Mouse (Mus musculus) forebrain, embryonic 11.5 days (tissue): ENCODE results near the gene Hsd17b1. TPM values are rescaled to one million over a fixed set of nuclear protein-coding genes. Genes with fewer than 3 reads are reported as not detected.

Source experiments
- ATAC-seq: fragments of 200-750 bp; cut with Nextera tagmentation; replicated peaks from 2 replicates; pipeline ENCODE4 v1.8.0; 2017; ENCODE audit warnings: moderate TSS enrichment; ENCODE audit not compliant: low FRiP score
- DNase-seq: peaks from one replicate; pipeline ENCODE4 v3.0.0-alpha.2; 2017; ENCODE audit warnings: low spot score
- H3K27ac ChIP-seq: fragments of 300-500 bp; sonication (generic); 2 replicates; pipeline ENCODE4 v1.5.1; 2014; ENCODE audit warnings: low read depth, low read length
- H3K27me3 ChIP-seq: fragments of 300-500 bp; sonication (generic); 2 replicates; pipeline ENCODE4 v1.6.1; 2014; ENCODE audit warnings: mild to moderate bottlenecking, low read length, mixed read lengths; ENCODE audit not compliant: control insufficient read depth, insufficient read depth
- H3K36me3 ChIP-seq: fragments of 300-500 bp; sonication (generic); 2 replicates; pipeline ENCODE4 v1.6.1; 2014; ENCODE audit warnings: mild to moderate bottlenecking, low read length, moderate library complexity, mixed read lengths; ENCODE audit not compliant: control insufficient read depth, insufficient read depth
- H3K4me1 ChIP-seq: fragments of 300-500 bp; sonication (generic); replicated peaks from 2 replicates; pipeline ENCODE4 v1.6.1; 2014; ENCODE audit warnings: low read length, mixed read lengths; ENCODE audit not compliant: control insufficient read depth, insufficient read depth
- H3K4me2 ChIP-seq: fragments of 300-500 bp; sonication (generic); 2 replicates; pipeline ENCODE4 v1.6.1; 2014; ENCODE audit warnings: low read depth, mild to moderate bottlenecking, low read length, moderate library complexity, mixed read lengths; ENCODE audit not compliant: severe bottlenecking
- H3K4me3 ChIP-seq: fragments of 300-500 bp; sonication (generic); 2 replicates; pipeline ENCODE4 v1.5.1; 2014; ENCODE audit warnings: low read depth, low read length
- H3K9ac ChIP-seq: fragments of 300-500 bp; sonication (generic); 2 replicates; pipeline ENCODE4 v1.6.1; 2014; ENCODE audit warnings: low read length
- H3K9me3 ChIP-seq: fragments of 300-500 bp; sonication (generic); 2 replicates; pipeline ENCODE4 v1.6.1; 2016; ENCODE audit warnings: low read length, mixed read lengths; ENCODE audit not compliant: control insufficient read depth
- WGBS: fragments of 180-500 bp; shearing (Covaris S2); extraction: QIAGEN DNeasy Blood & Tissue Kit; methylation state at CpG from one replicate; pipeline ENCODE4 v1.1.7; 2014; 5-methylcytosine and 5-hydroxymethylcytosine counted together
- polyA plus RNA-seq: library from polyadenylated mRNA; unstranded; fragments of >200 nt; fragmentation: Nextera tagmentation; extraction: Ambion mirVana; gene quantifications from 2 replicates; pipeline ENCODE4 v1.2.1, GENCODE M21; 2014

The Hsd17b1 gene
- polyA plus RNA-seq, 1 experiment from 2014 or later = 0.19 TPM

GRCm38 (mm10) chr11:101062971-101063675, 15.1 kb upstream of the Hsd17b1 start:
- Histone ChIP-seq H3K9me3 (no peaks in the 10 kb centered on the region), H3K4me2 (no peak overlapping the region), H3K27ac (0 out of 2 replicates have a peak overlapping the region, but pooled peaks have one; percentile 6), H3K4me1 (0 out of 2 replicates have a peak, but pooled peaks cover 2% of the 10 kb centered on the region), H3K9ac (no peak overlapping the region), H3K4me3 (no peak overlapping the region), H3K36me3 (no peaks in the 10 kb centered on the region), H3K27me3 (no peaks in the 10 kb centered on the region)
- no peak for ATAC-seq
- WGBS = 82% methylated on average over 14 of the region's 14 CpGs
- no peak for DNase-seq

- ATAC-seq (no peak), DNase-seq (no peak)
- Histone ChIP-seq H3K27ac (0 out of 2 replicates have a peak overlapping the region, but pooled peaks have one; percentile 6), H3K9me3 (no peaks in the 10 kb centered on the region), H3K4me1 (0 out of 2 replicates have a peak, but pooled peaks cover 2% of the 10 kb centered on the region), H3K4me3 (no peak overlapping the region), H3K9ac (no peak overlapping the region; the same call in 1 of the 2 replicates), H3K4me2 (no peak overlapping the region), H3K36me3 (no peaks in the 10 kb centered on the region), H3K27me3 (peaks cover 3% of the 10 kb centered on the region; the same call in 1 of the 2 replicates)
- WGBS = 66% methylated on average over 12 of the region's 12 CpGs
Observed at GRCm38 (mm10) chr11:101063676-101064327, 14.4 kb upstream of the Hsd17b1 start.

GRCm38 (mm10) chr11:101064462-101064861, 13.7 kb upstream of the Hsd17b1 start:
- no peak for ATAC-seq
- Histone ChIP-seq H3K27me3 (peaks cover 6% of the 10 kb centered on the region; the same call in 1 of the 2 replicates), H3K4me3 (no peak overlapping the region), H3K36me3 (no peaks in the 10 kb centered on the region), H3K9ac (no peak overlapping the region), H3K27ac (no peak overlapping the region), H3K9me3 (no peaks in the 10 kb centered on the region), H3K4me1 (0 out of 2 replicates have a peak, but pooled peaks cover 2% of the 10 kb centered on the region), H3K4me2 (no peak overlapping the region)
- WGBS = 92% methylated on average over 4 of the region's 4 CpGs
- no peak for DNase-seq

GRCm38 (mm10) chr11:101065002-101065401, 13.2 kb upstream of the Hsd17b1 start:
- H3K4me2 ChIP-seq = no peak overlapping the region
- ATAC-seq (no peak), DNase-seq (no peak)
- no peak overlapping the region for H3K9ac ChIP-seq
- H3K4me3 ChIP-seq = no peak overlapping the region
- H3K27me3 ChIP-seq = peaks cover 6% of the 10 kb centered on the region; the same call in 1 of the 2 replicates
- H3K4me1 ChIP-seq = 0 out of 2 replicates have a peak, but pooled peaks cover 2% of the 10 kb centered on the region
- H3K27ac ChIP-seq = no peak overlapping the region
- 91% methylated on average over 9 of the region's 9 CpGs for WGBS
- H3K36me3 ChIP-seq = no peaks in the 10 kb centered on the region
- H3K9me3 ChIP-seq = no peaks in the 10 kb centered on the region

- Histone ChIP-seq H3K4me2 (peak overlapping the region; percentile 47), H3K9me3 (no peaks in the 10 kb centered on the region), H3K27ac (no peak overlapping the region), H3K9ac (peak overlapping the region; percentile 55; the same call in 1 of the 2 replicates), H3K4me3 (peak overlapping the region; percentile 19), H3K27me3 (peaks cover 9% of the 10 kb centered on the region), H3K36me3 (no peaks in the 10 kb centered on the region), H3K4me1 (0 out of 2 replicates have a peak, but pooled peaks cover 5% of the 10 kb centered on the region)
- 20% methylated on average over 18 of the region's 18 CpGs for WGBS
- ATAC-seq = peak; percentile 28; the same call in 1 of the 2 replicates
- peak; percentile 93 for DNase-seq
Observed at GRCm38 (mm10) chr11:101066549-101067412, 11.4 kb upstream of the Hsd17b1 start.

- Histone ChIP-seq H3K27ac (no peak within 1 kb of the TSS), H3K36me3 (no peaks in the 10 kb centered on the region), H3K4me2 (peak within 1 kb of the TSS; percentile 98), H3K27me3 (peaks cover 9% of the 10 kb centered on the region), H3K4me1 (0 out of 2 replicates have a peak, but pooled peaks cover 3% of the 10 kb centered on the region), H3K9me3 (no peaks in the 10 kb centered on the region), H3K9ac (peak within 1 kb of the TSS; percentile 80), H3K4me3 (peak within 1 kb of the TSS; percentile 76)
- peak; percentile 89 for ATAC-seq
- 5% methylated on average over 35 of the region's 35 CpGs for WGBS
- peak; percentile 95 for DNase-seq
Observed at GRCm38 (mm10) chr11:101069391-101070188, 8.6 kb upstream of the Hsd17b1 start, which contains the start of gene Naglu. Gene Naglu (plus strand): TSS chr11:101070012.

- ATAC-seq (peak; percentile 57), DNase-seq (no peak)
- Histone ChIP-seq H3K4me2 (peak overlapping the region; percentile 98), H3K9ac (peak overlapping the region; percentile 80), H3K4me3 (peak overlapping the region; percentile 76), H3K4me1 (0 out of 2 replicates have a peak, but pooled peaks cover 3% of the 10 kb centered on the region), H3K9me3 (no peaks in the 10 kb centered on the region), H3K27ac (no peak overlapping the region), H3K27me3 (peaks cover 9% of the 10 kb centered on the region), H3K36me3 (no peaks in the 10 kb centered on the region)
- under 1% methylated on average over 36 of the region's 36 CpGs for WGBS
Observed at GRCm38 (mm10) chr11:101070189-101070527, 8.1 kb upstream of the Hsd17b1 start.
